Mouse (Mus musculus): ENCODE measurements at regions not wholly inside any gene's neighbourhood (a gene's known extent, or its start where the extent isn't known, plus 50 kb on each side); places are given as distances from the start of the nearest gene placed in this dataset.

GRCm38 (mm10) chr1:80874140-80874849, 116.0 kb upstream of the Dock10 start:
- TF ChIP-seq POU5F1 (IDR thresholded peaks at IDR 0.05; ENCODE audit: borderline replicate concordance, low read length) = no peak
- no peak for TF ChIP-seq CTCF (conservative IDR thresholded peaks at IDR 0.05; ENCODE audit: low read length)
- TF ChIP-seq NANOG (IDR thresholded peaks at IDR 0.05; ENCODE audit: borderline replicate concordance, low read length) = no peak
- Histone ChIP-seq H3K4me1 (replicated peaks; ENCODE audit: low read depth, low read length) (no peaks in the 10 kb centered on the region), H3K9me3 (ENCODE audit: low read length) (no peaks in the 10 kb centered on the region), H3K27me3 (ENCODE audit: insufficient read depth, low read length) (no peaks in the 10 kb centered on the region), H3K36me3 (ENCODE audit: insufficient read depth, low read length) (no peaks in the 10 kb centered on the region), H3K4me3 (replicated peaks; ENCODE audit: low read length) (no peak overlapping the region)

- no peaks in the 10 kb centered on the region for H3K9me3 ChIP-seq (ENCODE audit: low read length)
- H3K36me3 ChIP-seq (ENCODE audit: insufficient read depth, low read length) = no peaks in the 10 kb centered on the region
- TF ChIP-seq NANOG (IDR thresholded peaks at IDR 0.05; ENCODE audit: borderline replicate concordance, low read length) = no peak
- TF ChIP-seq POU5F1 (IDR thresholded peaks at IDR 0.05; ENCODE audit: borderline replicate concordance, low read length) = no peak
- no peak for TF ChIP-seq CTCF (conservative IDR thresholded peaks at IDR 0.05; ENCODE audit: low read length)
- H3K4me3 ChIP-seq (replicated peaks; ENCODE audit: low read length) = no peak overlapping the region
- no peaks in the 10 kb centered on the region for H3K4me1 ChIP-seq (replicated peaks; ENCODE audit: low read depth, low read length)
- no peaks in the 10 kb centered on the region for H3K27me3 ChIP-seq (ENCODE audit: insufficient read depth, low read length)
Measured at GRCm38 (mm10) chr1:80873596-80873995, 115.3 kb upstream of the Dock10 start.

GRCm38 (mm10) chr1:80868805-80869204, 110.5 kb upstream of the Dock10 start:
- H3K4me3 ChIP-seq (replicated peaks; ENCODE audit: low read length) = no peak overlapping the region
- H3K36me3 ChIP-seq (ENCODE audit: insufficient read depth, low read length) = no peaks in the 10 kb centered on the region
- no peaks in the 10 kb centered on the region for H3K9me3 ChIP-seq (ENCODE audit: low read length)
- no peaks in the 10 kb centered on the region for H3K4me1 ChIP-seq (replicated peaks; ENCODE audit: low read depth, low read length)
- no peaks in the 10 kb centered on the region for H3K27me3 ChIP-seq (ENCODE audit: insufficient read depth, low read length)
- no peak for TF ChIP-seq CTCF (conservative IDR thresholded peaks at IDR 0.05; ENCODE audit: low read length)
- TF ChIP-seq NANOG (IDR thresholded peaks at IDR 0.05; ENCODE audit: borderline replicate concordance, low read length) = no peak
- TF ChIP-seq POU5F1 (IDR thresholded peaks at IDR 0.05; ENCODE audit: borderline replicate concordance, low read length) = no peak

GRCm38 (mm10) chr1:80856981-80857380, 98.7 kb upstream of the Dock10 start:
- Histone ChIP-seq H3K36me3 (ENCODE audit: insufficient read depth, low read length) (no peaks in the 10 kb centered on the region), H3K9me3 (ENCODE audit: low read length) (no peaks in the 10 kb centered on the region), H3K27me3 (ENCODE audit: insufficient read depth, low read length) (no peaks in the 10 kb centered on the region), H3K4me1 (replicated peaks; ENCODE audit: low read depth, low read length) (no peaks in the 10 kb centered on the region), H3K4me3 (replicated peaks; ENCODE audit: low read length) (no peak overlapping the region)
- TF ChIP-seq POU5F1 (IDR thresholded peaks at IDR 0.05; ENCODE audit: borderline replicate concordance, low read length) (no peak), CTCF (conservative IDR thresholded peaks at IDR 0.05; ENCODE audit: low read length) (no peak), NANOG (IDR thresholded peaks at IDR 0.05; ENCODE audit: borderline replicate concordance, low read length) (no peak)

- no peak for TF ChIP-seq NANOG (IDR thresholded peaks at IDR 0.05; ENCODE audit: borderline replicate concordance, low read length)
- TF ChIP-seq POU5F1 (IDR thresholded peaks at IDR 0.05; ENCODE audit: borderline replicate concordance, low read length) = no peak
- no peak for TF ChIP-seq CTCF (conservative IDR thresholded peaks at IDR 0.05; ENCODE audit: low read length)
- H3K4me1 ChIP-seq (replicated peaks; ENCODE audit: low read depth, low read length) = no peaks in the 10 kb centered on the region
- no peaks in the 10 kb centered on the region for H3K36me3 ChIP-seq (ENCODE audit: insufficient read depth, low read length)
- no peaks in the 10 kb centered on the region for H3K9me3 ChIP-seq (ENCODE audit: low read length)
- H3K4me3 ChIP-seq (replicated peaks; ENCODE audit: low read length) = no peak overlapping the region
- H3K27me3 ChIP-seq (ENCODE audit: insufficient read depth, low read length) = no peaks in the 10 kb centered on the region
Measured at GRCm38 (mm10) chr1:80854945-80855656, 96.8 kb upstream of the Dock10 start.

GRCm38 (mm10) chr1:80854289-80854701, 96.0 kb upstream of the Dock10 start:
- H3K4me1 ChIP-seq (replicated peaks; ENCODE audit: low read depth, low read length) = no peaks in the 10 kb centered on the region
- no peak for TF ChIP-seq CTCF (conservative IDR thresholded peaks at IDR 0.05; ENCODE audit: low read length)
- no peak for TF ChIP-seq NANOG (IDR thresholded peaks at IDR 0.05; ENCODE audit: borderline replicate concordance, low read length)
- no peak for TF ChIP-seq POU5F1 (IDR thresholded peaks at IDR 0.05; ENCODE audit: borderline replicate concordance, low read length)
- H3K9me3 ChIP-seq (ENCODE audit: low read length) = no peaks in the 10 kb centered on the region
- H3K36me3 ChIP-seq (ENCODE audit: insufficient read depth, low read length) = no peaks in the 10 kb centered on the region
- no peaks in the 10 kb centered on the region for H3K27me3 ChIP-seq (ENCODE audit: insufficient read depth, low read length)
- no peak overlapping the region for H3K4me3 ChIP-seq (replicated peaks; ENCODE audit: low read length)

- no peaks in the 10 kb centered on the region for H3K9me3 ChIP-seq (ENCODE audit: low read length)
- no peak overlapping the region for H3K4me3 ChIP-seq (replicated peaks; ENCODE audit: low read length)
- no peaks in the 10 kb centered on the region for H3K4me1 ChIP-seq (replicated peaks; ENCODE audit: low read depth, low read length)
- TF ChIP-seq CTCF (conservative IDR thresholded peaks at IDR 0.05; ENCODE audit: low read length) (no peak), NANOG (IDR thresholded peaks at IDR 0.05; ENCODE audit: borderline replicate concordance, low read length) (no peak), POU5F1 (IDR thresholded peaks at IDR 0.05; ENCODE audit: borderline replicate concordance, low read length) (no peak)
- H3K36me3 ChIP-seq (ENCODE audit: insufficient read depth, low read length) = no peaks in the 10 kb centered on the region
- no peaks in the 10 kb centered on the region for H3K27me3 ChIP-seq (ENCODE audit: insufficient read depth, low read length)
Measured at GRCm38 (mm10) chr1:80852761-80853160, 94.4 kb upstream of the Dock10 start.

- Histone ChIP-seq H3K4me1 (replicated peaks; ENCODE audit: low read depth, low read length) (0 out of 2 replicates have a peak, but pooled peaks cover 2% of the 10 kb centered on the region), H3K36me3 (ENCODE audit: insufficient read depth, low read length) (no peaks in the 10 kb centered on the region), H3K9me3 (ENCODE audit: low read length) (no peaks in the 10 kb centered on the region), H3K27me3 (ENCODE audit: insufficient read depth, low read length) (no peaks in the 10 kb centered on the region), H3K4me3 (replicated peaks; ENCODE audit: low read length) (no peak overlapping the region)
- no peak for TF ChIP-seq POU5F1 (IDR thresholded peaks at IDR 0.05; ENCODE audit: borderline replicate concordance, low read length)
- TF ChIP-seq CTCF (conservative IDR thresholded peaks at IDR 0.05; ENCODE audit: low read length) = peak; percentile 18; the same call in 1 of the 2 replicates
- no peak for TF ChIP-seq NANOG (IDR thresholded peaks at IDR 0.05; ENCODE audit: borderline replicate concordance, low read length)
Measured at GRCm38 (mm10) chr1:80830196-80830794, 72.0 kb upstream of the Dock10 start.

Data from E14TG2a.4 (cell line).